Mouse (Mus musculus): ENCODE data around the gene Mboat2. TPM values are rescaled to one million over a fixed set of nuclear protein-coding genes. Genes with fewer than 3 reads are reported as not detected.

Mboat2 gene
- total RNA-seq, 2 experiments from 2014 or later = 62.6 to 69.3 TPM

DNA sequence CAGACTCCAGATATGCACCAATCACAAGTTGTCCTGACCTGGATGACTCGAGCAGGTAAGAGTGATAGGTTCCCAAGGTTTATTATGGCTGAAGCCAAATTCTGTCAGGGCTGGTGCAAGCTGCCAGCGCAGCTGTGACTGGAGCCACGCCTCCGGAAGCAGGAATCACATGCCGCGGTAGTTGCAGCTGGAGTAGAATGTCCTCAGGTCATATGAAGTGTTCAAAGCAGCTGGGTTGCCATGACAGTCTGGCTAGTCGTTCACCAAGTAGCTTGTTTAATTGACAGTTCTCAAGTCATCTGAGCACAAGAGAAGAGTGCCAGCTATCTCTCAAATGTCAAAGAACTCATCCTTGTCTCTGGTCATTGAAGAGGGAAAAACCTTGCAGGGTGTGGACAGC, 28.7 kb downstream of the Mboat2 start:
- no peak for DNase-seq (ENCODE audit: low spot score in 2 of 2)

DNA sequence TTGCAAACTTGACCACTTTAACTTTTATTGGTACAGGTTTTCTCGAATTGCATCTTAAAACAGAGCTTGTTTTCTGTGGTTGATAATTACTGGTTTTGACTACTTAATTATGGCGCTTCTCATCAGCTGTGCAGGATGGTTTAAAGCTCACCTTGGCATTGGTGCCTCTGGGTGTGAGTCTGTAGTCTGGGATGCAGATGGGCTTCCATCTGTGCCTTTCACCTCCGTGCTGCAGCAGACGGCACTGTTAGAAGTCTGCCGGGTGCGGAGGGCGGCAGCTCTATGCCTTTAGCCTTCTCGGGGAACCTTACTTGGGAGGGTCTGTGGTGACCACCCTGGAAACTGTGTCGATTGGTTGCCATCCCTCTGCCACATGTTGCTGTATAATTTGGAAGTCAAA, 29.8 kb downstream of the Mboat2 start:
- DNase-seq (ENCODE audit: low spot score in 2 of 2) = peak in 1 of 2 experiments; percentile 60

DNA sequence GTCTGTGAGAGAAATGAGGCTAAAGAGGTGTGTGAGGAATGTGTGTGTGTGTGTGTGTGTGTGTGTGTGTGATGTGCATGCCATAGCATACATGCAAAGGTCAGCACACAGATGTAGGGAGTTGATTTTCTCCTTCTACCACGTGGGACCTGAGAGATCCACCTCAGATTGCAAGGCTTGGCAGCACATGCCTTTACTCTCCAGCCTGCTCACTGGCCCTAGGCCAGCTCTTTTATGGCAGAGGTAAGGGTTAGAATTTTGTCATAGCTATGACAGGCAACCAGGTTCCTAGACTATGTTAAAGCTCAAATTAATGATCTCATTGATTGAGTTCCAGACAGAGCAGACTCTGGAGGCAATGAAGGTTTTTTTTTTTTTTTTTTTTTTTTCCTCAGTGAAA, 33.1 kb downstream of the Mboat2 start:
- DNase-seq (ENCODE audit: low spot score in 2 of 2) = no peak

DNA sequence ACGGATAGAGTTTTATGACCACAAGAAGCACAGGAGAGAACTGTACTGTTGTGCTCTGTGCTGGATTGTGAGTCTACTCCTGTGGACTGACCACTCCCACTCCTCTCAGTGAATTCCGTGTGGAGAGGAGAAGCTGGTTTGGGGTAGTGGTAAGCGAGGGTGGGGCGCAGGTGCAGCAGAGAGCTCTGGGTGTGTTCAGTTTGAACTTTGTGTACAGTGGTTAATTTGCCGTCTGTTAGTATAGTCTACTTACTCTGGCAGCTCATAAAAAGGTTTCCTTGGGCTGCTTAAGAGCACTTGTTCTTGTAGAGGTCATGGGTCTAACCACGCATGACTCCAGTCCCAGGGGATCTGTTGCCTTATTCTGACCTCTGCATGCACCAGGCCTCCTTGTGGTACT, 36.0 kb downstream of the Mboat2 start:
- no peak for DNase-seq (ENCODE audit: low spot score in 2 of 2)

DNA sequence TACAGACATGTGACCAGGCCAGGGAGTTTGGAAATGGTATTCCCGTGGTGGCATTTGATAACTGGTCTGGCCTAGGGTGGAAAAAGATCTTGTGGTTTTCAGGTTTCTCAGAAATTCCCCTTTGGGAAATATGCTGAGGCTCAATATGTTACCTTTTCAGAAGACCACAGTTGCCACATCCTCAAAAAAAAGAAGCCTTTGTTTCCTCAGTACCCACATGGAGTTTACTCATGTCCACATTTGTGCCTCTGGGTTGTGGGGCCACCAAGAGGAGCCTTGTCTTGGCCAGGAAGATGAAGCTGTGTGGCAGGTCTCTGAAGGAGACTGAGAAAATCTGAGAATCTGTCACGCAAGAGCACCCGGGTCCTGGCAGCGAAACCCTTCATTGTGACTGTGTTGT, 38.0 kb downstream of the Mboat2 start:
- no peak for DNase-seq (ENCODE audit: low spot score in 2 of 2)

DNA sequence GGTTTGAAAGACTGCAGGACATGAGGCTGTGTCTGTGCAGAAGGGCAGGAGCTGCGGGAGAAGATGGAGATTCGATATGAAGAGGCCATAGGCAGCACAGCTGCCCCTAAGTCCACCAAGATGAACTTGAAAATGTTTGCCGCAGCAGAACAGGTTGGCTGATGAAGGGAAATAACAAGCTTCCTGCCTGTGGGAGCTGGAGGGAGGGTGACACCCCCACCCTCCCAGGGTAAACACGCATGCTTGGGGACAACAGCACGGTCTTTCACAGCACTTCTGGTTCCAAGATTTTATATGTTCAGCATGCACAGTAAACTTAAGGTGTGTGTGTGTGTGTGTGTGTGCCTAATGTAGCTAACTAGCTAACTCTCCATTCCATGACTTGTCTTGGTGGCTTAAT, 38.6 kb downstream of the Mboat2 start:
- no peak for DNase-seq (ENCODE audit: low spot score in 2 of 2)

DNA sequence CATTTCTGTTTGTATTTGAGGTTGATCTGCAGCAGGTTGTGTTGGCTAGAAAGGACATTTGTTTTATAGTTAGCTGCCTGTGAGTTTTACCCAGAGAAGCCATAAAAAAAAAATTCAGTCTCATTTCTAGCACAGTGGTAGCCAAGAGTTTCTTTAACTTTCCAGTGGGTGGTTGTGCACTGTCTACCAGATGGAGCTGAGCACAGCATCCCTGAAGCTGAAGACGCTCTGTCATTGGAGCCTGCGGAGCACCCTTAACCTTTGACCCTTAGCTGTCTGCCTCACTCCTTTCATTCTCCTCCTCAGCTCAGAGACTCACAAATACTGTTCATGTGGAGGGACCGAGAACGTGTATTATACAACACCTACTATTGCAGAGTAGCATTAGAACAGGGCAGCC, 40.2 kb downstream of the Mboat2 start:
- no peak for DNase-seq (ENCODE audit: low spot score in 2 of 2)

DNA sequence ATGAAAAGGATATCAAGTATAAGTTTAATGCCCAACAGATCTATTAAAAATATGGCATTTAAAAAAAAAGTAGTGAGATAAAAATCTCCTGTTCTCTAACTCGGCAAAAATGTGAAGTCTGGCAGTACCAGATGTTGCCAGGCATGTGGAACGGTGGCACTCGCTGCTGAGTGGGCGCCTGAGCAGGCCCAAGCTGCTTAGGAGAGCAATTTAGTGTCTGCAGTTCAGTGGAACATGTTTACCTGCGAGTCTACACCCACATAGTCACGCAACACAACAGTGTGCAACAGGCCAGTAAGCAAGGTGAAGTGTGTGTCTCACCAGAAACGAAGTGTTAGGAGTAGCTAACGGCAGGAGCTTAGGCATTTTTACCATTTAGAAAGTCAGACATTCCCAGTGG, 41.6 kb downstream of the Mboat2 start:
- peak in 1 of 2 experiments; percentile 25 for DNase-seq (ENCODE audit: low spot score in 2 of 2)

DNA sequence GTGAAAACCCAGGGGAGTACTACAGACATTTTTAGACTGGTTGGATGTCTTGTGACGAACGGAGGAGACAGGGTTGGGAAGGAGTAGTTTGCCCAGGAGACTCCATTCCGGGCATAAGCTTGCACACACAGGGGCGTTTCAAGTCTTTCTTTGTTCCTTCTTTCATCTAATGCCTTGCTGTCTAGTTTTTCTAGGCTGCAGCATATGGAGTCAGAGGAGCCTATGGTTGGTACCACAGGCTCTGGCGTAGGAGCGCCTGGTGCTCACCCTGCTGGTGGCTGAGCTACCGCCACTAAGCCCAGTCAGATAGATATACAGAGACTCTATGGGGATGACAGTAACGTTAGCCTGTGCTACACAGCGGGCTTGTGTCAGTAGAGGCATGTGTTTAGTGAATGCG, 42.0 kb downstream of the Mboat2 start:
- DNase-seq (ENCODE audit: low spot score in 2 of 2) = no peak

DNA sequence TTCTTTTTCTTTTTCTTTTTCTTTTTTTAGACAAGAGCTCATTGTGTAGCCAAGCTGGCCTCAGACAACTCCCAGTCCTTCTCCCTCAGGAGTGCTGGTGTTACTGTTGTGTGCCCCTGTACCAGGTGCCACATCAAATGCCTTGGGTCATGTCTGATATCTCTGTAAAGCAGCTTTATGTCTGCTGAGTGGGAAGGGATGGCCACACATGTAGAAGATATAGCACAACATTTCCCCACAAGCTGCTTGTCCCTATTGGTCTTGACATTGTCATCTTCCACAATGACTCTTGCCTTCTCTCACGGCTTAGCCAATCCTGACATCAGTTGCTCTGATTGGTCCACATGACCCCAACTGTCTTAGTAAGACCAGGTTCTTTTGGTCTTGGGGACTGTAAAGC, 45.2 kb downstream of the Mboat2 start:
- DNase-seq (ENCODE audit: low spot score in 2 of 2) = no peak

DNA sequence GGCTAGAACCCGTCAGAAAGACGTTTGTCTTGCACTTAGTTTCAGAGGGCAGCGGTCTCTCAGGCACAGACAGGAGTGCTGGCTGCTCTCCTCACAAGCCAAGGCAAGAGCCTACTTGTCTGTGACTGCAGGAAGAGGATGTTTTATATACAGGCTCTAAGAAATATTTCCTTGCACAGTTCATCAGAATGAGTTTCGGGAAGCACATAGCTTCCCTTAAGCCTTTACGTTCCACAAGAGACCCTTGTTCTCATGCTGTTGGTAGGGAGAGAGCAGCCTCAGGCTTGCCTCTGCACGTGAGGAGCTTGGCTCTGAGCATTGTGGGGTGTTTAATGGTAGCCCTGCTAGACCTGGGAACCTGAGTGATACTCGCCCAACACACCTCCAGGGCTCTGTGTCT, 46.6 kb downstream of the Mboat2 start:
- DNase-seq (ENCODE audit: low spot score in 2 of 2) = no peak

DNA sequence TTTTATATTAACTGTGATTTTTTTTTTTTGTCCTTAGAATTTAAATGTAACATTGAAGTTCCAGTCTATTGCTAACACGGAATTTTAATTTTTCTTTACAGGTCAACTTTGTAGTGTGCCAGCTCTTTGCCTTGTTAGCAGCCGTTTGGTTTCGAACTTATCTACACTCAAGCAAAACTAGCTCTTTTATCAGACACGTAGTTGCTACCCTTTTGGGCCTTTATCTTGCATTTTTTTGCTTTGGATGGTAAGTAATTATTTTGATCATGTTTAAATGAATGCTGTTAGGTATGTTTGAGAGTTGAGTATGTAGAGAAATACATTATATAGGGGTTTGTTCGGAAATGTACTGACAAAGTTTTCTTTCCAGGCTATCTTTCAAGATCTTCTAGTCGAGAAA, 47.4 kb downstream of the Mboat2 start:
- DNase-seq (ENCODE audit: low spot score in 2 of 2) = no peak

DNA sequence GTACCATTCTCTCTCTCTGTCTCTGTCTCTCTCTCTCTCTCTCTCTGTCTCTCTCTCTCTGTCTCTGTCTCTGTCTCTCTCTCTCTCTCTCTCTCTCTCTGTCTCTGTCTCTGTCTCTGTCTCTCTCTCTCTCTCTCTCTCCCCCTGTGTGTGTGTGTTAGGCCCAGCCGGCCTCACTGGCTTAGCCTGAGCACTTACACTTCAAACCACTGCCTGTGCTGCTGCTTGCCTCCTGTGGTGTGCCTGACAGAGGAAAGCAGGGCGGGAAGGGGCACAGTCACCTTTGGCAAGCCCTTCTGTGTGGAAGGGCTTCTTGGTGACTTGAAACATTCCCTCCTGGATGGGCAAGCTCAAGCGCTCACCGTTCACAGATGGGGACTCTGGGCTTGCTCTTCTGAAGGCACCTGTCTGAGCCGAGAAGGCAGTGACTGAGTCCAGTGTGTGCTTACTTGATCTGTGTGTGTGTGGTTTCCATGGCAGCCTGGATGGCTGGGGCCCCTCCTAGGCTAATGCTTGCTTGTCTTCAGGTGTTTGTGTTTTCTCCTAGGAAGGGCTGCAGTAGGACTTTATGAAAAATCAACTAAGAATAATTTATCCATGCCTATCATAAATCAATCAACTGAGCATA, 48.2 kb downstream of the Mboat2 start:
- no peak for DNase-seq (ENCODE audit: low spot score in 2 of 2)

DNA sequence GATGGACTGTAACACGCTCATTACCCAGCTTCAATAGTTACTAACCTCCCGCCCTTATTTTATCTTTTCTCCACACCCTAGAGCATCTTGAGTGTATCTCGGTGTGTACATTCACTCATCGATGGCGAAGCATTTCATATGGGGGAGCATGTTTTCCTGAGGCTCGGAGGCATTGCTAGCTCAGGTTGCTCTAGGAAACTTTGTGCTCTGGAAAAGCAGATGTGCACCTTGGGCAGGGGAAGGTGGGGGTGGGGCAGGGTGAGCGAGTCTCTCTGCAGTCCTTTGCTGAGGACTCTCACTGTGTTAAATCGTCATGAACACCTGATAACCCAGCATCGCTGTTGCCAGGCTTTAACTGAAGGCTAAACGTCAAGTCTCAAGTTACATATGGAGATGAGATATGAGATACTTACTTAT, 48.9 kb downstream of the Mboat2 start:
- no peak for DNase-seq (ENCODE audit: low spot score in 2 of 2)

DNA sequence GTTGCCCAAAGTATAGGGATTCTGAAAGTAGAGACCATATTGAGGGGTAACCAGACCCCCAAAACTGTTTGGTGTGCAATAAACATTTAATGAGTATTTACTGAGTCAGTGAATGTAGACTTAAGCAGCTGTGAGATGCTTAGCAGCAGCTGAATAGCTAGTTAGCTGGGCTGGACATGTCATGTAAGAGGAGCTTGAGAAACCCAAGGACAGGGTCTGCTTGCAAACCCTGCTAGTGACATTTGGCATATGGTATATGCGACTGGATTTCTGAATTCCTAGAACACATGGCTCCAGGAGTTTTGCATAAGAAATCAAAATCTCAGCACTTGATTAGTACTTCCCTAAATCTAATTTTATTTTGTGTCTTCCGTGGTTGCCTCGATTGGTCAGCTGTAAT, 52.6 kb downstream of the Mboat2 start:
- DNase-seq (ENCODE audit: low spot score in 2 of 2) = no peak

DNA sequence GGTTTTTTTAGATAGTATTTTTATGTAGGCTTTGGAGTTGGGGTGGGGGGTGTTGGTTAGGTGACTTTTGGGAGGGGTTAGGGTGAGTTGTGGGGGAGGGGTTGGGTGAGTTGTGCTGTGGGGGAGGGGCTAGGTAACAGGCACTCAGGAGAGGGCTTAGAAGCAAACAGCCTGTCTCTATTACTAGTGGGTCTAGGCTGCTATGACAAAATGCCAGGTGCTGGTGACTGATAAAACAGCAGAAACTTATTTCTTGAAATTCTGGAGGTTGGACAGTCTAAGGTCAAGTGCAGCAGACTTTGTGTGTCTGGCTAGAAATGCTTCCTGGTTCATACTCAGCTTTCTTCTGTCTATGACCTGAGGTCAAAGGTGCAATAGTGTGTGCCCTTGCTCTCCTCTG, 56.1 kb downstream of the Mboat2 start:
- no peak for DNase-seq (ENCODE audit: low spot score in 2 of 2)

DNA sequence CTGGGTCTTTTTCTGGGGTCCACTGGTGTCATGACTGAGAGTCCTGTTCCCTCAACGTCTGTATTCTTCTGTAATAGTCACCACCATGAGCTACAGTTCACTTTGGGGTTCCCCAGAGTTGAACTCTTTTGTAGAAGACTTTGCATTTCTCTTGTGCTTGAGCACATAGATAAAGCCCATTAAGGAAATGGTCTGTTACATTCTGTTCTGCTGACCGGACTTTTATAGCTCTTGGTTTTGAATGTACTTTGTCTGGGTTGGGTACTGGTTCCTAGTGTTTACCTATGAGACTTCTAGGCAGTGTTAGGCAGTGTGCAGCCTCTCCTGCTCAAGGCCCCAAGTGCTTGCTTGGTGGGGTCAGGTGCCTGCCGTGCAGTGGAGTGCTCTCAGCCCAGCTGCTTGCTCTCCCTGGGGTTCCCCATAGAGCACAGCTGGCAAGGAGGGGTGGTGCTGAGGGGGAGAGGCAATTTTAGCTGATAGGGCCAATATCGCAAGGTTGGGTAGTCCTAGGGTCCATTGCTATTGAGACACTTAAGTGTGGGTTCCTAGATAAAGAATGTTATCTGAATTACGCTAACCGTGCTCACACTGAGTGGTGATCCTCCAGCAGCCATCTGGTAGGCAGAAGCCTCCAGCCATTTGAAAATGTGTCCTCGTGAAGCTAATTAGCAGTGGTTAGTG, 58.8 kb downstream of the Mboat2 start:
- DNase-seq (ENCODE audit: low spot score in 2 of 2) = no peak

DNA sequence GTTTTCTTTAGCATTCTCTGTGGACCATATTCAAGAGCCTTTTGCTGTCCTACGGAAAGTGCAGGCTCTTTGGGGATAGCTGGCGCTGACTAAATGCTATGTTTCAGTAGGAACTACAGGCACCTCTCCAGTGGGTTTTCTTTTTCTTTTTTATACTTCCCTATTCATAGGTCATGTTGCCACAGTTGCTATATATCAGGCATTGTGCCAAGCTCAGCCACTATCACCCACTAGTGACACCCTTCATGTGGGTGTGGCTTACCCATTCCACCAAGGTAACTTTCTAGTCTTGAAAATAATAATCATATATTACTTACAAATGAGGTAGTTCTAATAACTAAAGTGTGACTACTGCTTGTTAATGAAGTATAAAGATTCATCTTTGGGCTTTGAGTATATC, 59.5 kb downstream of the Mboat2 start:
- DNase-seq (ENCODE audit: low spot score in 2 of 2) = no peak

DNA sequence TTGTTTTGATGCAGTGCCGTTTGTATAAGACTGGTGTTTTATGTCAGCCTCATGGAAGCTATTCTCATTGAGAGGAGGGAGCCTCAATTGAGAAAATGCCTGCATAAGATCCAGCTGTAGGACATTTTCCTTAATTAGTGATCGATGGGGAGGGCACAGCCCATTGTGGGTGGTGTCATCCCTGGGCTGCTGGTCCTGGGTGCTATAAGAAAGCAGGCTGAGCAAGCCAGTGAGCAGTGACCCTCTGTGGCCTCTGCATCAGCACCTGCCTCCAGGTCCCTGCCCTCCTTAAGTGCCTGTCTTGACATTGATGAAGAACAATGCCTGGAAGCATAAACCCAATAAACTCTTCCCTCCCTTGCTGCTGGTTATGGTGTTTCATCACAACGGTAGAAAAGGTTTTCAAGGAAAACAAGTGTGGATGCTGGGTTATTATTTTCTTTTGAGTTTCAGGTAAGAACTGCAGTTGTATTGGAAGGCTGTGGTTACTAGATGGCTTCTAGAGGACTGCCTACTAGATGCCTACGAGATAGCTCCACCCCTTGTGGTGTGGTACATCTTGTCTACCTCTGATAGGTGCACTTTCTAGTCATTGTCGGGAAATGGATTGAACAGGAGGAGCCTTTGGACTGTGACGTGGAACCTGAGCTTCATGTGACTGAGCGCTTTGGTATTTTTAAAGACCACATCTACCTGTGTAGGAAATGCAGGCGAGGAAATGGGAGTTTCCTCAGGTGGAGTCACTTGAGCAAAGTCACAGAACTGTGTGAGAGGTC, 60.2 kb downstream of the Mboat2 start:
- DNase-seq (ENCODE audit: low spot score in 2 of 2) = no peak

DNA sequence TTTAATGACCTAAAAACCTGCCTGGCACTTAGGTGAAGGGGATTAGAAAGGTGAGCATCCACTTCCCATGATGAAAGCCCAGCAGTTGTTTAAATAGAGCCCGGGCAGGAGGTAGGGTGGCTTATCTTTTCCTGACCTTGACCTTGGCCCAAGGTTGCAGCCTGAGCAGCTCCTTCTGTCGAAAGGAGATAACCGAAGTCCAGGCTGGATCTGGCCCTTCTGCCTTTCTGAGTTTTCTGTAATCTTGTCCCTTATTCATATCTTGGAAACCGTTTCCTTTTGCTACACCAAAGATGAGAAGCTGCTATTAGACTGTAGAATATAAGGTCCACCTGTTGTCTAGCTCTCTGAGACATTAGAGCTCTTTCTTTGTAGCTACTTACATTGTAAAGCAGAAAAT, 61.9 kb downstream of the Mboat2 start:
- DNase-seq (ENCODE audit: low spot score in 2 of 2) = no peak

DNA sequence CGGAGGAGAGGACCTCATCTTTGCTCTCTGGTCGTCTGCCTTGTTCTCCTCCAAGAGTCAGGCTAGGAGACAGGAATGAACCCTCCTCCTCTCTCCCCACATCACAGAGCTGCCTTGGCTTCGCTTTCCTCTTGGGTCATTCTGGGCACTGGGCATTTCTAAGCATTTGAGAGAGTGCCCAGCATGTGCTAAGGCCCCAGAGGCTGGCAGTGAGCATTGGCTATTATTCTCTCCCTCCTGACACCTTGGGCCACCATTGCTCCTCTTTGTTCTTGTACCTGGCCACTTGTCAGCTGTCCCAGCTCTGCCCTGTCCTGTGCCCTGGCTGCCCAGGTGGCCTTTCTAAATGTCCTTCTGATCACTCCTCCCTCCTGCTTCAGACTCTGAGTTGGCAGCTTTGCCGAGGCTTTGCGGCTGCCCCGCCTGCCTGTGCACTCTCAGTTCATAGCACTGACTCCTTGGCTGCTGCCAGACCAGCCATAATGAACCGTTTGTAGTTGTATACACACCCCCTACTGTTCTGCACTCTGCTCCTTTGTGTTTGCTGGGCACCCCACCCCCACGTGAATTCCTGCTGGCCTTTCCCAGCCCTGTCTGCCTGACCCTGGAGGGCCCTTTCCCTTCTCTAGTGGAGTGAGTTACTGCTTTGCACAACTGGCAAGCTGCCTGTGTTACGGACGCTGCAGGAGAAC, 63.2 kb downstream of the Mboat2 start:
- peak; percentile 39 to 59 for DNase-seq (ENCODE audit: low spot score in 2 of 2)

DNA sequence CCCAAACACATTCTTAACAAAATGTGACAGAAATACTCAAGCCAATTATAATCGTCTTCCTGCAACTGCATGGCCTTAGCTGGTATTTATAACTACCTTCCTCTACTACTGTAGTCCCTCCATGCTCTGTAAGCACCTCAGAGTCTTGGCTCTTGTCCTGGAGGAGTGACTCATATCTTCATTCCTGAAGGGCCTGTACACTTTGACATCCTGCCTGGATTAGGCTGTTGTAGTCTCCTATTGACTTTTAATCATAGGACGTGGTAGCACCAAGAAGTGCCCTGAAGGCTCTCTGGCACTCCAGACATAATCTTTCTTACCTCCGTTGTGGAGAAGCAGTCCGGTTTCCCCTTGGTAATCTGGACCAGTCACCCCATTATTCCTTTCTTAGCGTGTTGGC, 64.7 kb downstream of the Mboat2 start:
- DNase-seq (ENCODE audit: low spot score in 2 of 2) = no peak

All from layer of hippocampus, postnatal 14 days (tissue).